Mouse (Mus musculus) hindbrain, embryonic 16.5 days (tissue): ENCODE data around the gene Ctnnd2. TPM values are rescaled to one million over a fixed set of nuclear protein-coding genes. Genes with fewer than 3 reads are reported as not detected.

ENCODE experiments used
- ATAC-seq: fragments of 200-750 bp; cut with Nextera tagmentation; 2 replicates; pipeline ENCODE4 v1.8.0; 2017; ENCODE audit warnings: moderate TSS enrichment, moderate library complexity
- H3K27ac ChIP-seq: fragments of 300-500 bp; sonication (generic); 2 replicates; pipeline ENCODE4 v1.5.1; 2014; ENCODE audit warnings: low read depth, mild to moderate bottlenecking, control low read depth, low read length, moderate library complexity
- H3K27me3 ChIP-seq: fragments of 300-500 bp; sonication (generic); replicated peaks from 2 replicates; pipeline ENCODE4 v1.6.1; 2014; ENCODE audit warnings: low read length; ENCODE audit not compliant: control insufficient read depth, insufficient read depth
- H3K36me3 ChIP-seq: fragments of 300-500 bp; sonication (generic); 2 replicates; pipeline ENCODE4 v1.6.1; 2014; ENCODE audit warnings: mild to moderate bottlenecking, low read length, moderate library complexity, mixed read lengths; ENCODE audit not compliant: control insufficient read depth, insufficient read depth
- H3K4me1 ChIP-seq: fragments of 300-500 bp; sonication (generic); 2 replicates; pipeline ENCODE4 v1.6.1; 2014; ENCODE audit warnings: low read depth, low read length; ENCODE audit not compliant: control insufficient read depth, insufficient read depth
- H3K4me2 ChIP-seq: fragments of 300-500 bp; sonication (generic); 2 replicates; pipeline ENCODE4 v1.6.1; 2014; ENCODE audit warnings: mild to moderate bottlenecking, low read length, control low read depth, moderate library complexity
- H3K4me3 ChIP-seq: fragments of 300-500 bp; sonication (generic); 2 replicates; pipeline ENCODE4 v1.5.1; 2014; ENCODE audit warnings: mild to moderate bottlenecking, low read length, control low read depth, moderate library complexity
- H3K9ac ChIP-seq: fragments of 300-500 bp; sonication (generic); 2 replicates; pipeline ENCODE4 v1.6.1; 2014; ENCODE audit warnings: low read depth, mild to moderate bottlenecking, control low read depth, low read length, moderate library complexity
- H3K9me3 ChIP-seq: fragments of 300-500 bp; sonication (generic); 2 replicates; pipeline ENCODE4 v1.6.1; 2014; ENCODE audit warnings: mild to moderate bottlenecking, low read length, moderate library complexity; ENCODE audit not compliant: control insufficient read depth
- WGBS: fragments of 180-500 bp; shearing (Covaris S2); extraction: QIAGEN DNeasy Blood & Tissue Kit; methylation state at CpG from one replicate; pipeline ENCODE4 v1.1.7; 2014; 5-methylcytosine and 5-hydroxymethylcytosine counted together
- polyA plus RNA-seq: library from polyadenylated mRNA; unstranded; fragments of >200 nt; fragmentation: Nextera tagmentation; extraction: Ambion mirVana; gene quantifications from 2 replicates; pipeline ENCODE4 v1.2.1, GENCODE M21; 2015

Gene Ctnnd2
- polyA plus RNA-seq, 1 experiment from 2014 or later, result 56.9 TPM

GRCm38 (mm10) chr15:30506476-30506875 lies 334.1 kb downstream of the Ctnnd2 start:
- no peaks in the 10 kb centered on the region for H3K9me3 ChIP-seq
- H3K4me2 ChIP-seq, result no peak overlapping the region
- ATAC-seq, result no peak
- H3K9ac ChIP-seq, result no peak overlapping the region
- H3K4me1 ChIP-seq, result no peaks in the 10 kb centered on the region
- no peaks in the 10 kb centered on the region for H3K36me3 ChIP-seq
- H3K27me3 ChIP-seq, result no peaks in the 10 kb centered on the region
- H3K27ac ChIP-seq, result no peak overlapping the region
- 46% methylated on average over 5 of the region's 5 CpGs for WGBS
- H3K4me3 ChIP-seq, result no peak overlapping the region

GRCm38 (mm10) chr15:30512467-30512866 lies 340.1 kb downstream of the Ctnnd2 start:
- H3K27ac ChIP-seq, result no peak overlapping the region
- ATAC-seq, result 0 out of 2 replicates have a peak, but pooled peaks have one; percentile 53
- no peak overlapping the region for H3K4me2 ChIP-seq
- no peaks in the 10 kb centered on the region for H3K36me3 ChIP-seq
- 36% methylated on average over 3 of the region's 3 CpGs for WGBS
- no peak overlapping the region for H3K9ac ChIP-seq
- H3K4me1 ChIP-seq, result peaks cover 8% of the 10 kb centered on the region
- H3K9me3 ChIP-seq, result no peaks in the 10 kb centered on the region
- no peak overlapping the region for H3K4me3 ChIP-seq
- no peaks in the 10 kb centered on the region for H3K27me3 ChIP-seq

GRCm38 (mm10) chr15:30513122-30513521 lies 340.7 kb downstream of the Ctnnd2 start:
- Histone ChIP-seq H3K9me3 (no peaks in the 10 kb centered on the region), H3K4me3 (no peak overlapping the region), H3K27ac (no peak overlapping the region), H3K9ac (no peak overlapping the region), H3K36me3 (no peaks in the 10 kb centered on the region), H3K4me2 (no peak overlapping the region), H3K27me3 (no peaks in the 10 kb centered on the region), H3K4me1 (peaks cover 8% of the 10 kb centered on the region)
- peak; percentile 48; the same call in 1 of the 2 replicates for ATAC-seq

- H3K27ac ChIP-seq, result no peak overlapping the region
- H3K27me3 ChIP-seq, result no peaks in the 10 kb centered on the region
- H3K9me3 ChIP-seq, result no peaks in the 10 kb centered on the region
- no peak overlapping the region for H3K4me3 ChIP-seq
- H3K36me3 ChIP-seq, result no peaks in the 10 kb centered on the region
- no peak overlapping the region for H3K9ac ChIP-seq
- no peak overlapping the region for H3K4me2 ChIP-seq
- peaks cover 8% of the 10 kb centered on the region for H3K4me1 ChIP-seq
- WGBS, result 24% methylated on average over 4 of the region's 4 CpGs
- no peak for ATAC-seq
These were observed 343.0 kb downstream of the Ctnnd2 start for GRCm38 (mm10) chr15:30515425-30515824.

GRCm38 (mm10) chr15:30541459-30541858 lies 369.1 kb downstream of the Ctnnd2 start:
- Histone ChIP-seq H3K9me3 (no peaks in the 10 kb centered on the region), H3K27ac (no peak overlapping the region), H3K9ac (no peak overlapping the region), H3K27me3 (no peaks in the 10 kb centered on the region), H3K4me3 (no peak overlapping the region), H3K36me3 (no peaks in the 10 kb centered on the region), H3K4me1 (no peaks in the 10 kb centered on the region), H3K4me2 (no peak overlapping the region)
- ATAC-seq, result peak; percentile 56; the same call in 1 of the 2 replicates
- WGBS, result 77% methylated on average over 5 of the region's 5 CpGs

- Histone ChIP-seq H3K9me3 (no peaks in the 10 kb centered on the region), H3K9ac (no peak overlapping the region), H3K27ac (no peak overlapping the region), H3K27me3 (no peaks in the 10 kb centered on the region), H3K36me3 (no peaks in the 10 kb centered on the region), H3K4me3 (no peak overlapping the region), H3K4me2 (no peak overlapping the region), H3K4me1 (no peaks in the 10 kb centered on the region)
- no peak for ATAC-seq
- WGBS, result 77% methylated on average over 4 of the region's 4 CpGs
These were observed 375.9 kb downstream of the Ctnnd2 start for GRCm38 (mm10) chr15:30548263-30548662.

- Histone ChIP-seq H3K27ac (no peak overlapping the region), H3K4me1 (no peaks in the 10 kb centered on the region), H3K27me3 (no peaks in the 10 kb centered on the region), H3K9me3 (no peaks in the 10 kb centered on the region), H3K4me2 (no peak overlapping the region), H3K36me3 (no peaks in the 10 kb centered on the region), H3K9ac (no peak overlapping the region), H3K4me3 (no peak overlapping the region)
- no peak for ATAC-seq
- WGBS, result 77% methylated on average over 12 of the region's 12 CpGs
These were observed 378.6 kb downstream of the Ctnnd2 start for GRCm38 (mm10) chr15:30550956-30551355.

- H3K9ac ChIP-seq, result no peak overlapping the region
- 86% methylated on average over 2 of the region's 2 CpGs for WGBS
- H3K9me3 ChIP-seq, result no peaks in the 10 kb centered on the region
- no peak overlapping the region for H3K4me3 ChIP-seq
- no peaks in the 10 kb centered on the region for H3K4me1 ChIP-seq
- no peaks in the 10 kb centered on the region for H3K27me3 ChIP-seq
- no peak overlapping the region for H3K27ac ChIP-seq
- H3K4me2 ChIP-seq, result no peak overlapping the region
- no peaks in the 10 kb centered on the region for H3K36me3 ChIP-seq
- ATAC-seq, result peak; percentile 43
These were observed 381.6 kb downstream of the Ctnnd2 start for GRCm38 (mm10) chr15:30553910-30554406.

- no peaks in the 10 kb centered on the region for H3K4me1 ChIP-seq
- H3K27me3 ChIP-seq, result no peaks in the 10 kb centered on the region
- H3K36me3 ChIP-seq, result no peaks in the 10 kb centered on the region
- no peak overlapping the region for H3K4me3 ChIP-seq
- no peak overlapping the region for H3K27ac ChIP-seq
- 91% methylated on average over 2 of the region's 2 CpGs for WGBS
- H3K9me3 ChIP-seq, result no peaks in the 10 kb centered on the region
- no peak overlapping the region for H3K9ac ChIP-seq
- no peak overlapping the region for H3K4me2 ChIP-seq
- ATAC-seq, result no peak
These were observed 383.4 kb downstream of the Ctnnd2 start for GRCm38 (mm10) chr15:30555787-30556186.

- no peak overlapping the region for H3K4me3 ChIP-seq
- no peaks in the 10 kb centered on the region for H3K4me1 ChIP-seq
- no peak for ATAC-seq
- no peaks in the 10 kb centered on the region for H3K9me3 ChIP-seq
- H3K27ac ChIP-seq, result no peak overlapping the region
- H3K4me2 ChIP-seq, result no peak overlapping the region
- H3K36me3 ChIP-seq, result no peaks in the 10 kb centered on the region
- H3K27me3 ChIP-seq, result no peaks in the 10 kb centered on the region
- WGBS, result 85% methylated on average over 5 of the region's 5 CpGs
- no peak overlapping the region for H3K9ac ChIP-seq
These were observed 390.0 kb downstream of the Ctnnd2 start for GRCm38 (mm10) chr15:30562375-30562774.
